23 mouse cellular contexts compared by ENCODE assay signal in the genomic region with DNA sequence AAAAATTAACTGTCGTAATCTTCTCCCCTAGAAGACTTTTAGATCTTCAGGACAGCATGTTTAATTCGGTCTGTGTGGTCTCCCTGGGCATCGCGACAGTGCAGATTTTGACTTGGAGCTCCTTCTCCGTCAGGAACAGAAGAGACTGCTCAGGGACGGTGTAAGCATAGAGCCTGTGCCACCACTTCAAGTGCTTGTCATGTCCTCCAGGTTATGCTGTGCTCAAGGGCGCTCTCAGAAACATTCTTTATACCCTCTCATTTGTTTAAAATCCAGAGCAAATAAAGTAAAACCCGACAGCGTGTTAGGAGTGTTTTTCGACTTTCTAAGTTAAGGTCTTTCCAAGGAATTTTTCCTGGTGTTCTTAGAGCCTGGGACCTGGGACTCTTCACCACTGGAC. TPM values are rescaled to one million over a fixed set of nuclear protein-coding genes. Genes with fewer than 3 reads are reported as not detected.
DNase-seq lines count a peak whose midpoint lies in the region; ATAC-seq and TF ChIP-seq lines count a peak whose summit lies in the region.
"Had no signal": no experiment of that assay in that cellular context is flagged by ENCODE, and none has a peak within 500 bp of the region (broad histone marks: within the 10 kb centered on the region; RNA-seq: fewer than 3 reads in every experiment).

No protein-coding gene starts in this region.

- H3K36me3 ChIP-seq in lung, embryonic 14.5 days (ENCODE audit: insufficient read depth) = no peaks in the 10 kb centered on the region
- no peaks in the 10 kb centered on the region for H3K36me3 ChIP-seq in lung, postnatal 0 days (ENCODE audit: insufficient read depth, low read length)
- H3K36me3 ChIP-seq: embryonic facial prominence, embryonic 13.5 days; embryonic facial prominence, embryonic 15.5 days; forebrain, embryonic 10.5 days; forebrain, embryonic 12.5 days had no signal

- no peak for TF ChIP-seq CTCF in lung, embryonic 14.5 days (IDR thresholded peaks at IDR 0.05; ENCODE audit: low read depth)
- no peak for TF ChIP-seq CTCF in lung, adult 2 months (IDR thresholded peaks at IDR 0.05; ENCODE audit: insufficient read depth, low read length)
- TF ChIP-seq CTCF in lung, postnatal 0 days (IDR thresholded peaks at IDR 0.05) = no peak

- peaks cover 4% of the 10 kb centered on the region; the same call in 1 of the 2 replicates for H3K27me3 ChIP-seq in lung, embryonic 14.5 days (ENCODE audit: insufficient read depth, low read length)
- H3K27me3 ChIP-seq in lung, postnatal 0 days (replicated peaks; ENCODE audit: insufficient read depth, low read length) = peaks cover 7% of the 10 kb centered on the region; the same call in 1 of the 2 replicates
- H3K27me3 ChIP-seq: embryonic facial prominence, embryonic 13.5 days; embryonic facial prominence, embryonic 15.5 days; forebrain, embryonic 12.5 days had no signal

- no peak overlapping the region for H3K27ac ChIP-seq in lung, embryonic 14.5 days (ENCODE audit: low read depth)
- H3K27ac ChIP-seq in lung, postnatal 0 days (ENCODE audit: low read length) = no peak overlapping the region
- H3K27ac ChIP-seq: embryonic facial prominence, embryonic 13.5 days; embryonic facial prominence, embryonic 15.5 days; forebrain, embryonic 10.5 days; forebrain, embryonic 12.5 days had no signal

- TF ChIP-seq EP300 in lung, postnatal 0 days (IDR thresholded peaks at IDR 0.05) = no peak

- no peaks in the 10 kb centered on the region for H3K4me1 ChIP-seq in lung, embryonic 14.5 days (ENCODE audit: insufficient read depth)
- H3K4me1 ChIP-seq in lung, adult 2 months (ENCODE audit: control insufficient read depth, insufficient read depth, low read length) = no peaks in the 10 kb centered on the region
- no peaks in the 10 kb centered on the region for H3K4me1 ChIP-seq in lung, postnatal 0 days (ENCODE audit: insufficient read depth, low read depth, low read length)

- H3K9me3 ChIP-seq in lung, embryonic 14.5 days (ENCODE audit: low read depth, low read length) = no peaks in the 10 kb centered on the region
- H3K9me3 ChIP-seq in lung, postnatal 0 days (ENCODE audit: low read length) = no peaks in the 10 kb centered on the region
- H3K9me3 ChIP-seq: embryonic facial prominence, embryonic 13.5 days; embryonic facial prominence, embryonic 15.5 days; forebrain, embryonic 10.5 days; forebrain, embryonic 12.5 days had no signal

- ATAC-seq in lung, embryonic 14.5 days (ENCODE audit: insufficient read depth) = peak; percentile 70; the same call in 1 of the 2 replicates
- peak; percentile 40; the same call in 1 of the 2 replicates for ATAC-seq in lung, postnatal 0 days
- ATAC-seq: forebrain, embryonic 14.5 days; forebrain, embryonic 16.5 days had no signal

- no peak overlapping the region for H3K4me3 ChIP-seq in lung, embryonic 14.5 days (ENCODE audit: low read depth, low read length)
- H3K4me3 ChIP-seq in lung, adult 2 months (replicated peaks; ENCODE audit: extremely low read depth, low read depth, low read length) = no peak overlapping the region
- H3K4me3 ChIP-seq in lung, postnatal 0 days (ENCODE audit: low read depth, low read length) = no peak overlapping the region
- H3K4me3 ChIP-seq: embryonic facial prominence, embryonic 13.5 days; embryonic facial prominence, embryonic 15.5 days; erythroblast, embryonic 14.5 days; forebrain, embryonic 10.5 days; forebrain, embryonic 12.5 days had no signal

- TF ChIP-seq POLR2A in lung, adult 2 months (IDR thresholded peaks at IDR 0.05; ENCODE audit: borderline replicate concordance, extremely low read depth, low read depth, low read length) = no peak

- no peak overlapping the region for H3K9ac ChIP-seq in lung, embryonic 14.5 days
- H3K9ac ChIP-seq in lung, postnatal 0 days (replicated peaks; ENCODE audit: low read depth) = no peak overlapping the region
- H3K9ac ChIP-seq: embryonic facial prominence, embryonic 13.5 days; embryonic facial prominence, embryonic 15.5 days; forebrain, embryonic 12.5 days had no signal

- no peak overlapping the region for H3K4me2 ChIP-seq in lung, embryonic 14.5 days
- H3K4me2 ChIP-seq in lung, postnatal 0 days (replicated peaks; ENCODE audit: low read depth, low read length) = no peak overlapping the region
- H3K4me2 ChIP-seq: embryonic facial prominence, embryonic 13.5 days; embryonic facial prominence, embryonic 15.5 days; forebrain, embryonic 12.5 days had no signal

- DNase-seq in lung, embryonic 14.5 days = peak; percentile 8
- no peak for DNase-seq in lung, adult 2 months
- peak; percentile 19 for DNase-seq in lung, postnatal 0 days (ENCODE audit: low spot score)
- no peak for DNase-seq in lung, postnatal 25 days (ENCODE audit: low spot score)
- DNase-seq: adrenal gland, adult 2 months; adrenal gland, postnatal 10 days; adrenal gland, postnatal 25 days; cerebellum, adult 11 months; cerebellum, adult 18-20 months; cerebellum, adult 8-10 months; cerebellum, adult 9-11 months; cerebellum, postnatal 14 days; cerebellum, postnatal 36 days; embryo, embryonic 11 days had no signal

- WGBS in lung, embryonic 14.5 days = 63% methylated on average over 10 of the region's 10 CpGs
- 66% methylated on average over 10 of the region's 10 CpGs for WGBS in lung, adult 2 months
- 47% methylated on average over 10 of the region's 10 CpGs for WGBS in lung, postnatal 0 days

RNA-seq across cellular contexts. Expression of gene Mettl9, which starts 19.8 kb away (rescaled TPM):
- 166 and 180 TPM in 2 replicates for polyA plus RNA-seq in lung, embryonic 14.5 days (2014; fragmentation: Nextera tagmentation; extraction: Ambion mirVana)
- 17.9 and 24.6 TPM in 2 replicates for polyA plus RNA-seq in lung, adult 2 months (2012; rRNA removed)
- polyA plus RNA-seq in lung, postnatal 0 days (2015; fragmentation: Nextera tagmentation; extraction: Ambion mirVana) = 69.7 and 73.9 TPM in 2 replicates

RNA-seq across cellular contexts. Expression of gene Mfsd13b, which starts 32.2 kb away (rescaled TPM):
- polyA plus RNA-seq in lung, embryonic 14.5 days (2014; fragmentation: Nextera tagmentation; extraction: Ambion mirVana) = 0.14 TPM in 1 of 2 replicates, not detected in the other
- 0.16 and 0.19 TPM in 2 replicates for polyA plus RNA-seq in lung, adult 2 months (2012; rRNA removed)
- polyA plus RNA-seq in lung, postnatal 0 days (2015; fragmentation: Nextera tagmentation; extraction: Ambion mirVana) = 0.11 and 0.40 TPM in 2 replicates
- polyA plus RNA-seq: C2C12; embryonic facial prominence, embryonic 11.5 days; erythroblast, embryonic 14.5 days; forebrain, embryonic 16.5 days had no signal

RNA-seq across cellular contexts. Expression of gene Cdr2, which starts 32.4 kb away (rescaled TPM):
- 13.4 and 13.5 TPM in 2 replicates for polyA plus RNA-seq in lung, embryonic 14.5 days (2014; fragmentation: Nextera tagmentation; extraction: Ambion mirVana)
- polyA plus RNA-seq in lung, adult 2 months (2012; rRNA removed) = 15.8 and 18.0 TPM in 2 replicates
- polyA plus RNA-seq in lung, postnatal 0 days (2015; fragmentation: Nextera tagmentation; extraction: Ambion mirVana) = 8.4 and 8.9 TPM in 2 replicates

RNA-seq across cellular contexts. Expression of gene Igsf6, which starts 59.9 kb away (rescaled TPM):
- polyA plus RNA-seq in lung, embryonic 14.5 days (2014; fragmentation: Nextera tagmentation; extraction: Ambion mirVana) = 1.8 and 2.6 TPM in 2 replicates
- polyA plus RNA-seq in lung, adult 2 months (2012; rRNA removed) = 1.5 and 2.7 TPM in 2 replicates
- 5.5 TPM in 2 replicates for polyA plus RNA-seq in lung, postnatal 0 days (2015; fragmentation: Nextera tagmentation; extraction: Ambion mirVana)

Comparison
In these comparisons a context has a peak if more than half of its experiments do, and no peak if none do; other contexts are left out.
1. DNase-seq: peak in lung, embryonic 14.5 days (single experiment) and lung, postnatal 0 days (single experiment); none in lung, adult 2 months (single experiment) and lung, postnatal 25 days (single experiment).